Mouse (Mus musculus) neural tube, embryonic 11.5 days (tissue): ENCODE measurements around the gene Zfp384. TPM values are rescaled to one million over a fixed set of nuclear protein-coding genes. Genes with fewer than 3 reads are reported as not detected.

Source experiments
- ATAC-seq: fragments of 200-750 bp; cut with Nextera tagmentation; 2 replicates; pipeline ENCODE4 v1.8.0; 2017; ENCODE audit warnings: moderate number of reproducible peaks, mild to moderate bottlenecking, moderate TSS enrichment, moderate library complexity; ENCODE audit not compliant: insufficient read depth, low FRiP score, low TSS enrichment
- DNase-seq: peaks from one replicate; pipeline ENCODE4 v3.0.0-alpha.2; 2015; ENCODE audit warnings: low spot score
- H3K27ac ChIP-seq: fragments of 300-500 bp; sonication (generic); 2 replicates; pipeline ENCODE4 v1.5.1; 2014; ENCODE audit warnings: low read depth, mild to moderate bottlenecking, low read length
- H3K27me3 ChIP-seq: fragments of 300-500 bp; sonication (generic); 2 replicates; pipeline ENCODE4 v1.6.1; 2014; ENCODE audit warnings: mild to moderate bottlenecking, low read length, mixed read lengths; ENCODE audit not compliant: control insufficient read depth, insufficient read depth
- H3K36me3 ChIP-seq: fragments of 300-500 bp; sonication (generic); 2 replicates; pipeline ENCODE4 v1.6.1; 2014; ENCODE audit warnings: mild to moderate bottlenecking, low read length, moderate library complexity, mixed read lengths; ENCODE audit not compliant: control insufficient read depth, insufficient read depth
- H3K4me1 ChIP-seq: fragments of 300-500 bp; sonication (generic); 2 replicates; pipeline ENCODE4 v1.6.1; 2014; ENCODE audit warnings: low read length, mixed read lengths; ENCODE audit not compliant: control insufficient read depth, insufficient read depth
- H3K4me2 ChIP-seq: fragments of 300-500 bp; sonication (generic); 2 replicates; pipeline ENCODE4 v1.6.1; 2014; ENCODE audit warnings: low read depth, mild to moderate bottlenecking, moderate library complexity
- H3K4me3 ChIP-seq: fragments of 300-500 bp; sonication (generic); 2 replicates; pipeline ENCODE4 v1.5.1; 2014; ENCODE audit warnings: low read depth, low read length
- H3K9ac ChIP-seq: fragments of 300-500 bp; sonication (generic); 2 replicates; pipeline ENCODE4 v1.6.1; 2014; ENCODE audit warnings: mild to moderate bottlenecking, low read length
- H3K9me3 ChIP-seq: fragments of 300-500 bp; sonication (generic); 2 replicates; pipeline ENCODE4 v1.6.1; 2016; ENCODE audit warnings: low read length; ENCODE audit not compliant: control insufficient read depth
- WGBS: fragments of 180-500 bp; shearing (Covaris S2); extraction: QIAGEN DNeasy Blood & Tissue Kit; methylation state at CpG from one replicate; pipeline ENCODE4 v1.1.7; 2014; 5-methylcytosine and 5-hydroxymethylcytosine counted together
- polyA plus RNA-seq: library from polyadenylated mRNA; unstranded; fragments of >200 nt; fragmentation: Nextera tagmentation; extraction: Ambion mirVana; gene quantifications from 2 replicates; pipeline ENCODE4 v1.2.1, GENCODE M21; 2014

The Zfp384 gene
- polyA plus RNA-seq, 1 experiment from 2014 or later = 9.7 TPM

DNA sequence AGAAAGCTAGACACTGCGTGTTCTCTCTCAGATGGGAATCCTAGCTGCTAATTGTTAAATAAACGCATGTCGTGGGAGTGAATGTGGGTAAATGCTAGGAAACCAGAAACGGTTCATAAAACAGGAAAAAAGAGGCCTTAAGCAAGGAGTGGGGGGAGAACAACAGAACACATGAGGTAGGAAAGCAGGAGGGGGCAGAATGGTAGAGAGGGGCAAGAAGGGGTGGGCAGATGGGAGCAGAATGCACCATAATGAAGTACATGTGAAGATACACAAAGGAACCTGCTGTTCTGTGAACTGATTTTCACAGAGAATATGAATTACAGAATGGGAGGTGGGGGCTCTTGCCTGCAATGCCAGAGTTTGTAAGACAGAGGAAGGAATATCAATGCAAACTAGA, 16.7 kb upstream of the Zfp384 start:
- no peak overlapping the region for H3K27ac ChIP-seq
- H3K9ac ChIP-seq = no peak overlapping the region
- no peak for ATAC-seq
- H3K4me1 ChIP-seq = peaks cover 2% of the 10 kb centered on the region; the same call in 1 of the 2 replicates
- no peak overlapping the region for H3K4me2 ChIP-seq
- peaks cover 2% of the 10 kb centered on the region; the same call in 1 of the 2 replicates for H3K9me3 ChIP-seq
- peaks cover 29% of the 10 kb centered on the region for H3K27me3 ChIP-seq
- no peak overlapping the region for H3K4me3 ChIP-seq
- no peaks in the 10 kb centered on the region for H3K36me3 ChIP-seq
- WGBS = 85% methylated on average over 4 of the region's 4 CpGs
- no peak for DNase-seq

DNA sequence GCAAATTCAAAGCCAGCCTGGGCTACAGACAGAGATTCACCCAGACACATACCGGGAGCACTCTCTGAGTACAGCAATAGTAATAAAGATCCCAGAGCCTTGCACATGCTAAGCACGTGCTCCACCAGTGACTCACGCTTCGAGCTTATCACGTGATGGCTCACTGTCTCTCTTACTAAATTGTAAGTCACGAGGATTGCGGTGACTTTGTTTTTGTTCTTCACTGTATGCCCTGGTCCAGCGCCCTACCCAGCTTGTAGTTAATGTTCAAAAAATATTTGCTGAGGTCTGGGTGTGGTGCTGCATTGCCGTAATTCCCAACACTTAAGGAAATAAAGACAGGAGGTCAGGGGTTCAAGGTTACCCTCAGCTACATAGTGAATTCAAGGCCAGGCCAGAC, 15.6 kb upstream of the Zfp384 start:
- Histone ChIP-seq H3K4me2 (no peak overlapping the region), H3K9ac (no peak overlapping the region), H3K27ac (no peak overlapping the region), H3K9me3 (peaks cover 2% of the 10 kb centered on the region; the same call in 1 of the 2 replicates), H3K4me1 (peaks cover 4% of the 10 kb centered on the region; the same call in 1 of the 2 replicates), H3K36me3 (no peaks in the 10 kb centered on the region), H3K4me3 (no peak overlapping the region), H3K27me3 (peaks cover 41% of the 10 kb centered on the region)
- no peak for ATAC-seq
- 84% methylated on average over 9 of the region's 9 CpGs for WGBS
- no peak for DNase-seq

DNA sequence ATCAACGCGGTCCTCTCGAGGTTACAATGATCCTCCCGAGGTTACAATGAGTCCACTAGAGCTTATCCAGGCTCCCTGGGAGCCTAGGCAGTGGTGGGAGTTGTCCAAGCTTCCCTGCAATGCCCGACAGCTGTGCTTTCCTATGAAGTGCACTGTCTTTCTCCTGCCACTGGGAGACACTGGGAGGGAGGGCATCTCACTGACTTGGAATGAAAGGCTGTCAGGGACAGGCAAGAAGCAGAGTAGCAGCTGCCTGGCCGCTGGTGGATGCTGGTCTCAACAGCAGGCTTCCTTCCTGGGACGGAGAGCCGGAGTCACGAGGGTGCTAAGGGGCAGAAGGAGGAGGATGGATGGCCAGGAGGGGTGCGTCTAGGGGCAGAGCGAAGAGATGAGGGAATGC, 15.1 kb upstream of the Zfp384 start:
- Histone ChIP-seq H3K9me3 (peaks cover 2% of the 10 kb centered on the region; the same call in 1 of the 2 replicates), H3K9ac (0 out of 2 replicates have a peak overlapping the region, but pooled peaks have one; percentile 23), H3K36me3 (no peaks in the 10 kb centered on the region), H3K4me1 (peaks cover 4% of the 10 kb centered on the region; the same call in 1 of the 2 replicates), H3K4me3 (no peak overlapping the region), H3K4me2 (no peak overlapping the region), H3K27ac (no peak overlapping the region), H3K27me3 (peaks cover 46% of the 10 kb centered on the region)
- WGBS = 14% methylated on average over 11 of the region's 11 CpGs
- DNase-seq (peak; percentile 49), ATAC-seq (no peak)

DNA sequence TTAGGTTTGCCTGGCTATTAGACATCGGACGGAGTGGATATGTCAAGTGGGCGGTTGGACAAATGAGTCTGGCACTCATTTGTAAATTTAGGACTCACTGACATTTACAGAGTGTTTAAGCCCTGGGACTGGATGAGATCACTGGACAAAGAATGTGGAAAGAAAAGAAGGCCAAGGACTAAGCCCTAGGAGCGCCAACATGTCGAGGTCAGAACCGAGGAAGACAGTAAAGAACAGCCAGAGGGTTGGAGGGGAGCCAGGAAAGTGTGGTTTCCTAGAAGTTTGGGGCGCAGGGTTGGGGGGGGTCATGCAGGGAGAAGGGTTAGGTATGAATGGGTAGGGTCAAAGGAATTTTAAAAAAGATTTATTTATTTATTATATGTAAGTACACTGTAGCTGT, 13.7 kb upstream of the Zfp384 start:
- H3K4me3 ChIP-seq = no peak overlapping the region
- no peak for ATAC-seq
- H3K9ac ChIP-seq = no peak overlapping the region
- H3K4me1 ChIP-seq = peaks cover 4% of the 10 kb centered on the region; the same call in 1 of the 2 replicates
- no peaks in the 10 kb centered on the region for H3K36me3 ChIP-seq
- peaks cover 58% of the 10 kb centered on the region for H3K27me3 ChIP-seq
- H3K27ac ChIP-seq = no peak overlapping the region
- DNase-seq = no peak
- peaks cover under 1% of the 10 kb centered on the region; the same call in 1 of the 2 replicates for H3K9me3 ChIP-seq
- H3K4me2 ChIP-seq = no peak overlapping the region
- WGBS = 81% methylated on average over 7 of the region's 7 CpGs

DNA sequence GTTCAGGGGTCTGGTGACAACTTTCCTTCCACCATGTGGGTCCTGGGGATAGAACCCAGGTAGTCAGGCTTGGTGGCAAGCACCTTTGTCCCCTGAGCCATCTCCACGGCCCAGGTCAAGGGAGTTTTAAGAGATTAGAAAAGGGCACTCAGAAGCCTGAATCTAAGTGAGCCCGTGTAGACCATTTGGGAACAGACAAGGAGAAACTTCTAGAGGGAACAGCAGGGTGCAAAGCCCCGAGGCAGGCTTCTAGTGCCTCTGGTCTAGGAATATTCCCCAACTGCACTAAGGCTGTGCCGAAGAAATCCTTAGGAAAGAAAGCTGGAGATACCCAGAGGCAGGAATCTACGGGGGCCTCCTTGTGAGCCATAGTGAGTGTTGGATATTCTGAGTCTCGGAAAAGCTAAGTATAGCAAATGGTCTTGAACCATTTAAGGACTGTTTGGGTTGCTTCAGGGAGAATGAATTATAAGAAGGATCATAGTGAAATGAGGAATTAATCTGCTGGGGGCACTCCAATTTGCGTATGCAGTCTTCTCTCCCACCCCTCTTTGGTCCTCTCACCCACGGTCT, 13.0 kb upstream of the Zfp384 start:
- peaks cover 4% of the 10 kb centered on the region; the same call in 1 of the 2 replicates for H3K4me1 ChIP-seq
- H3K27ac ChIP-seq = no peak overlapping the region
- 52% methylated on average over 8 of the region's 8 CpGs for WGBS
- no peak overlapping the region for H3K9ac ChIP-seq
- H3K4me2 ChIP-seq = peak overlapping the region; percentile 95
- H3K36me3 ChIP-seq = no peaks in the 10 kb centered on the region
- no peak overlapping the region for H3K4me3 ChIP-seq
- peaks cover 59% of the 10 kb centered on the region for H3K27me3 ChIP-seq
- ATAC-seq (no peak), DNase-seq (no peak)
- no peaks in the 10 kb centered on the region for H3K9me3 ChIP-seq

DNA sequence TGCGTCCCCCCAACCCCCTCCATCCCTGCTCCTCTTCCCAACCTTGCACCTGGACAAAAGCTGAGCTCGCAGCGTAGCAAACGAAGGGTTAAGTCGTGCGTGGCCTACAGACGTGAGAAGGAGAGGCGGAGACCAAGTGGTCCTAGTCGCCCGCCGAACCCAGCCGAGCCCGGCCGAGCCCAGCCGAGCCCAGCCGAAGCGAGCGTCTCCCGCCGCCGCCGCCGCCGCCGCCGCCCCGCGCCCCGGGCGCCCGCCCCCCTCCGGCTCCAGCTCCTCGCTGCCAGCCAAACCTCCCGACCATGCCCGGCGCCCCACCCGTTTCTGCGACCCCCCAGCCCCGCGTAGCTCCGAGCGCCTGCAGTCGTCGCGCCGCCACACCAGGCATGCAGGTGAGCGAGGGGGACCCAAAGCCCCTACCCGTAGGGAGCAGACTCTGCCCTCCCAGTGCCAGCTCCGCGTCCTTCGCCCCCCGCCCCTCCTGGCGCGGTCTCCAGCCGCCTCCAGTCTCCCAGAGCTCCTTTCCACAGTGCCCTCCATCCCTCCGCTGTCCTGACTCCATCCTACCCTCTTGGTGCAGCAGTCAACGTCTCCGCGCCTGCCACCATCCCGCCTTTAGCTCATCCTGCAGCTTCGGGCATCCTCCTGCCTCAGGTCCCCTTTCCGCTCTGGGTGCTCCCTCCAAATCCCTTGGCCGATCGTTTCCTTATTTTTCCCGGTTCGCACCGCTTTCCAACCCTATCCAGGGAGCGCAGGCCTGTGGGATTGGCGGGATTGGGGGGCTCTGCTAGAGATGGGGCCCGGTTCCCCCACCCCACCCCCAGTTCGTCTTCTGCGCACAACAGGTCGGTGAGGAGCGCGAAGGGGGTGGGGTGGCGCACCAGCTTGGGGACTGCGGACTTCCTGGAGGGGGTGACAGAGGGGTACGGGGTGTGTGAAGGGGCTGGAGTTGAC, 12.1 kb upstream of the Zfp384 start, which contains the start of gene Pianp:
TSS of gene Pianp (plus strand) at position 144 of the 951 bp plus-strand sequence.
- DNase-seq = peak; percentile 75
- Histone ChIP-seq H3K27ac (no peak within 1 kb of the TSS), H3K9me3 (no peaks in the 10 kb centered on the region)

DNA sequence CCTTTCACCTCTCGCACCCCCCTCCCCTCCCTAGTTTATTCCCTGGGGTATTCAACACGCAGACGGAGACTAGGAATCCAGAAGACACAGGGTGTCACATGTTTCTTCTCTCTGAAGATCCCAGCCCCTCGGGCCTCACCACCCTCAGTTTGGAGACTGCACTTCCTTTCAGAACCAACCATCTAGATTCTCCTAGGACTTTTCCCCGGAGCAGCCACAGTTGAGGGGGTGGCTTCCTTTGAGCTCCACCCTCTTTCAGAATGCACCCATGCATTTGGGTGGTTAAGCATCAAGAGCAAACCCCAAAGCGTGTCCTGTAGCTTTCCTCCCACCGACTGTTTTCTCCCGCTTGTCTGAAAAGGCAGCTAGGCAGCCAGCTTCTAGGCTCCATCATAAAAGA, 10.9 kb upstream of the Zfp384 start:
- no peak for DNase-seq
- Histone ChIP-seq H3K4me3 (no peak overlapping the region), H3K27ac (no peak overlapping the region), H3K27me3 (peaks cover 63% of the 10 kb centered on the region), H3K9me3 (no peaks in the 10 kb centered on the region), H3K9ac (no peak overlapping the region), H3K36me3 (no peaks in the 10 kb centered on the region), H3K4me1 (peaks cover 4% of the 10 kb centered on the region; the same call in 1 of the 2 replicates), H3K4me2 (no peak overlapping the region)
- WGBS = 6% methylated on average over 8 of the region's 8 CpGs
- no peak for ATAC-seq

More for the DNA sequence above, 12.1 kb upstream of the Zfp384 start, which contains the start of gene Pianp:
- peak within 1 kb of the TSS; percentile 55 for H3K4me3 ChIP-seq
- H3K27me3 ChIP-seq = peaks cover 63% of the 10 kb centered on the region
- H3K36me3 ChIP-seq = no peaks in the 10 kb centered on the region
- H3K4me1 ChIP-seq = peaks cover 4% of the 10 kb centered on the region; the same call in 1 of the 2 replicates
- under 1% methylated on average over 57 of the region's 78 CpGs for WGBS
- H3K4me2 ChIP-seq = peak within 1 kb of the TSS; percentile 95
- peak within 1 kb of the TSS; percentile 69 for H3K9ac ChIP-seq
- peak; percentile 77 for ATAC-seq

DNA sequence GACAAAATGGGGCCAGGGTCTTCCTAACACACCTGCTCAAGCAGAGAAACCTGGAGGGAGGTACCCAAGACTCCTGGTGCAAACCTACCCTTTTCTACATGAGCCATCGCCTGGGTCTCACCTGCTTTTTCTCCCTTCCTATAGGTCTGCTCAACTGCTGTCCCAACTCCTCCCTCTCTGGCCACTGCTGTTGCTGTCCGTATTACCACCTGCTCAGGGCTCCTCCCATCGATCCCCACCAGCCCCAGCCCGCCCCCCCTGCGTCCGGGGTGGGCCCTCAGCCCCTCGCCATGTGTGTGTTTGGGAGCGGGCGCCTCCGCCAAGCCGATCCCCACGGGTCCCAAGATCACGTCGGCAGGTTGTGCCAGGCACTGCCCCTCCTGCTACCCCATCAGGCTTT, 9.9 kb upstream of the Zfp384 start:
- H3K4me1 ChIP-seq = peaks cover 4% of the 10 kb centered on the region; the same call in 1 of the 2 replicates
- H3K9me3 ChIP-seq = no peaks in the 10 kb centered on the region
- H3K9ac ChIP-seq = no peak overlapping the region
- 41% methylated on average over 14 of the region's 14 CpGs for WGBS
- no peak for ATAC-seq
- peaks cover 57% of the 10 kb centered on the region for H3K27me3 ChIP-seq
- no peak overlapping the region for H3K4me2 ChIP-seq
- no peak for DNase-seq
- no peaks in the 10 kb centered on the region for H3K36me3 ChIP-seq
- H3K27ac ChIP-seq = no peak overlapping the region
- no peak overlapping the region for H3K4me3 ChIP-seq
